In genomic region chr2:32680051-32680451, GRCm38 (mm10) we compare ENCODE assay signal across 8 mouse cellular contexts. TPM values are rescaled to one million over a fixed set of nuclear protein-coding genes. Genes with fewer than 3 reads are reported as not detected.
DNase-seq lines count a peak whose midpoint lies in the region; ATAC-seq and TF ChIP-seq lines count a peak whose summit lies in the region.

No protein-coding gene starts in this region.

- peaks cover 12% of the 10 kb centered on the region; the same call in 1 of the 2 replicates for H3K4me1 ChIP-seq in forebrain, embryonic 10.5 days
- no peaks in the 10 kb centered on the region for H3K4me1 ChIP-seq in forebrain, postnatal 0 days (ENCODE audit: insufficient read depth)

- H3K9ac ChIP-seq in forebrain, postnatal 0 days, result no peak overlapping the region

- no peak overlapping the region for H3K4me2 ChIP-seq in forebrain, postnatal 0 days (ENCODE audit: low read depth)

- TF ChIP-seq CTCF in forebrain, postnatal 0 days (IDR thresholded peaks at IDR 0.05; ENCODE audit: low read depth), result no peak

- no peak overlapping the region for H3K4me3 ChIP-seq in forebrain, embryonic 10.5 days
- H3K4me3 ChIP-seq in forebrain, postnatal 0 days (ENCODE audit: low read depth, low read length), result no peak overlapping the region

- no peaks in the 10 kb centered on the region for H3K9me3 ChIP-seq in forebrain, embryonic 10.5 days
- no peaks in the 10 kb centered on the region for H3K9me3 ChIP-seq in forebrain, postnatal 0 days (ENCODE audit: low read length)

- no peak for DNase-seq in forebrain, embryonic 10.5 days (ENCODE audit: extremely low spot score, low spot score)
- DNase-seq in forebrain, postnatal 0 days, result no peak
- peak; percentile 27 for DNase-seq in retina, postnatal 1 day
- no peak for DNase-seq in retina, embryonic 14.5 days (ENCODE audit: low spot score)
- peak; percentile 56 for DNase-seq in heart, postnatal 4 days
- peak; percentile 33 for DNase-seq in right cerebral cortex, postnatal 14 days
- no peak for DNase-seq in cerebellum, adult 11-12 months

- H3K36me3 ChIP-seq in forebrain, embryonic 10.5 days (replicated peaks), result peaks cover 42% of the 10 kb centered on the region
- peaks cover 22% of the 10 kb centered on the region for H3K36me3 ChIP-seq in forebrain, postnatal 0 days (ENCODE audit: insufficient read depth)

- H3K27me3 ChIP-seq in forebrain, embryonic 10.5 days (ENCODE audit: poor library complexity, severe bottlenecking), result no peaks in the 10 kb centered on the region
- no peaks in the 10 kb centered on the region for H3K27me3 ChIP-seq in forebrain, postnatal 0 days (ENCODE audit: insufficient read depth, low read length)

- 69% methylated on average over 7 of the region's 7 CpGs for WGBS in forebrain, embryonic 10.5 days
- 52% methylated on average over 7 of the region's 7 CpGs for WGBS in forebrain, postnatal 0 days

- peak overlapping the region; percentile 6; the same call in 1 of the 2 replicates for H3K27ac ChIP-seq in forebrain, embryonic 10.5 days
- no peak overlapping the region for H3K27ac ChIP-seq in forebrain, postnatal 0 days (ENCODE audit: low read depth, low read length)

- no peak for ATAC-seq in forebrain, postnatal 0 days
- no peak for ATAC-seq in erythroblast, adult 5-6 weeks (replicated peaks; ENCODE audit: low FRiP score, poor library complexity, severe bottlenecking)

RNA-seq across cellular contexts. Expression of gene Fpgs, which starts 23.9 kb away (rescaled TPM):
- polyA plus RNA-seq in forebrain, embryonic 10.5 days (2016; fragmentation: Nextera tagmentation; extraction: Ambion mirVana), result 27.4 and 29.5 TPM in 2 replicates
- total RNA-seq in forebrain, postnatal 0 days (2014; rRNA removed), result 22.4 and 31.5 TPM in 2 replicates
- 20.7 and 22.0 TPM in 2 replicates for polyA plus RNA-seq in forebrain, postnatal 0 days (2015; fragmentation: Nextera tagmentation; extraction: Ambion mirVana)
- 10 to 100 TPM; 10.5 to 12.5 TPM for total RNA-seq in heart, postnatal 4 days (2021)
- total RNA-seq in erythroblast, adult 5-6 weeks (2015; ENCODE audit: low replicate concordance), result 1.3 and 4.0 TPM in 2 replicates
- 2.1 and 6.6 TPM in 2 replicates for total RNA-seq in erythroblast, adult 5-6 weeks (2017; ENCODE audit: low replicate concordance)

RNA-seq across cellular contexts. Expression of gene Cdk9, which starts 32.8 kb away (rescaled TPM):
- 135 and 139 TPM in 2 replicates for polyA plus RNA-seq in forebrain, embryonic 10.5 days (2016; fragmentation: Nextera tagmentation; extraction: Ambion mirVana)
- 90.5 and 94.5 TPM in 2 replicates for total RNA-seq in forebrain, postnatal 0 days (2014; rRNA removed)
- polyA plus RNA-seq in forebrain, postnatal 0 days (2015; fragmentation: Nextera tagmentation; extraction: Ambion mirVana), result 66.5 and 67.5 TPM in 2 replicates
- total RNA-seq in heart, postnatal 4 days (2021), result 10 to 100 TPM; 38.2 to 46.0 TPM
- total RNA-seq in erythroblast, adult 5-6 weeks (2015; ENCODE audit: low replicate concordance), result 15.0 and 25.9 TPM in 2 replicates
- 18.1 and 19.5 TPM in 2 replicates for total RNA-seq in erythroblast, adult 5-6 weeks (2017; ENCODE audit: low replicate concordance)

RNA-seq across cellular contexts. Expression of gene Eng, which starts 33.7 kb away (rescaled TPM):
- polyA plus RNA-seq in forebrain, embryonic 10.5 days (2016; fragmentation: Nextera tagmentation; extraction: Ambion mirVana), result 24.5 and 24.7 TPM in 2 replicates
- 8.2 and 14.7 TPM in 2 replicates for total RNA-seq in forebrain, postnatal 0 days (2014; rRNA removed)
- polyA plus RNA-seq in forebrain, postnatal 0 days (2015; fragmentation: Nextera tagmentation; extraction: Ambion mirVana), result 19.3 and 22.1 TPM in 2 replicates
- total RNA-seq in heart, postnatal 4 days (2021), result 100 to 1,000 TPM; 149 to 162 TPM
- 4.0 and 6.7 TPM in 2 replicates for total RNA-seq in erythroblast, adult 5-6 weeks (2015; ENCODE audit: low replicate concordance)
- total RNA-seq in erythroblast, adult 5-6 weeks (2017; ENCODE audit: low replicate concordance), result 1.5 and 3.2 TPM in 2 replicates

RNA-seq across cellular contexts. Expression of gene Sh2d3c, which starts 40.8 kb away (rescaled TPM):
- polyA plus RNA-seq in forebrain, embryonic 10.5 days (2016; fragmentation: Nextera tagmentation; extraction: Ambion mirVana), result 28.6 and 30.2 TPM in 2 replicates
- total RNA-seq in forebrain, postnatal 0 days (2014; rRNA removed), result 16.5 and 24.1 TPM in 2 replicates
- polyA plus RNA-seq in forebrain, postnatal 0 days (2015; fragmentation: Nextera tagmentation; extraction: Ambion mirVana), result 41.3 and 48.9 TPM in 2 replicates
- total RNA-seq in heart, postnatal 4 days (2021), result 10 to 100 TPM; 38.2 to 41.4 TPM
- total RNA-seq in erythroblast, adult 5-6 weeks (2015; ENCODE audit: low replicate concordance), result 15.4 and 23.2 TPM in 2 replicates
- 5.2 and 6.4 TPM in 2 replicates for total RNA-seq in erythroblast, adult 5-6 weeks (2017; ENCODE audit: low replicate concordance)

RNA-seq across cellular contexts. Expression of gene Ak1, which starts 58.5 kb away (rescaled TPM):
- polyA plus RNA-seq in forebrain, embryonic 10.5 days (2016; fragmentation: Nextera tagmentation; extraction: Ambion mirVana), result 17.8 and 20.2 TPM in 2 replicates
- 114 and 123 TPM in 2 replicates for total RNA-seq in forebrain, postnatal 0 days (2014; rRNA removed)
- polyA plus RNA-seq in forebrain, postnatal 0 days (2015; fragmentation: Nextera tagmentation; extraction: Ambion mirVana), result 119 and 123 TPM in 2 replicates
- total RNA-seq in heart, postnatal 4 days (2021), result 100 to 1,000 TPM; 405 to 424 TPM
- not detected in 2 replicates for total RNA-seq in erythroblast, adult 5-6 weeks (2015; ENCODE audit: low replicate concordance)
- not detected in 2 replicates for total RNA-seq in erythroblast, adult 5-6 weeks (2017; ENCODE audit: low replicate concordance)

Comparison
In these comparisons a context has a peak if more than half of its experiments do, and no peak if none do; other contexts are left out.
1. DNase-seq: peak in retina, postnatal 1 day (single experiment), heart, postnatal 4 days (single experiment) and right cerebral cortex, postnatal 14 days (single experiment); none in forebrain, embryonic 10.5 days (single experiment), forebrain, postnatal 0 days (single experiment), retina, embryonic 14.5 days (single experiment) and cerebellum, adult 11-12 months (single experiment).